Comparison of ENCODE assay signal across 8 mouse cellular contexts in the genomic region with DNA sequence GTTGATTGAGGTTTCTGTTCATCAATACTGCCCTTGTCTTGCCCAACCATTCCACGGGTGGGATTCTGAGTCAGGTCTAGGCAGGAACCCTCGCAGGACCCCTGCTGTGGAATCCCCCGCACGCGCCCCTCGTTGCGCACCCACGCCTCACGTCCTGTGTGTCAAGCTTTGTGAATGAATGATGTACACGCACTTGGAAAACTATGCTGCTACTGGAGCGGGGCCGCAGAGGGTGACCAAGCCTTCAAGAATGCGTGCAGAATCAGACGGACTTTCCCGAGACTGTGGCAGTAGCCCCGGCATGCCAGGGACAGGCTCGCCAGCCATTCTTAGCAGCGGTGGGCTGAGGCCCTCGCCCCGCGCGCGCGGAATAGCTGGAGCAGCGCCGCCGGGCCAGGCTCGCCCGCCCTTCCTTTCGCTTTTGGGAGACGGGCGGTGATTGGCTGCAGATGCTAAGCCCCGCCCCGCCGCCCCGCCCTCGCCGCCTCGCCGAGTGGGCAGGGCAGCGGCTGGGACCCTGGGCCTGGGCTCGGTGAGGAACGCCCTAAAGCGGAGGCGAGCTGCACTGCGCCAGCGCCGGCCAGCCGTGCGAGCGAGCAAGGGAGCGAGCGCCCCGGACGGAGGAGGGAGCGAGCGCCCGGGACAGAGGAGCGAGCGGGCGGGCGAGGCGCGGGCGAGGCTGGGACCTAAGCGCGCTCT. TPM values are rescaled to one million over a fixed set of nuclear protein-coding genes. Genes with fewer than 3 reads are reported as not detected.
DNase-seq lines count a peak whose midpoint lies in the region; ATAC-seq and TF ChIP-seq lines count a peak whose summit lies in the region.

No protein-coding gene starts in this region.

- H3K36me3 ChIP-seq in lung, embryonic 15.5 days = no peaks in the 10 kb centered on the region
- peaks cover 21% of the 10 kb centered on the region for H3K36me3 ChIP-seq in thymus, adult 2 months (ENCODE audit: control insufficient read depth, insufficient read depth, low read length)

- peak overlapping the region; percentile 89 for H3K4me2 ChIP-seq in lung, embryonic 15.5 days

- TF ChIP-seq CTCF in olfactory bulb, adult 2 months (IDR thresholded peaks at IDR 0.05; ENCODE audit: insufficient read depth, low read depth, low read length) = no peak
- TF ChIP-seq CTCF in thymus, adult 2 months (IDR thresholded peaks at IDR 0.05; ENCODE audit: borderline replicate concordance, control insufficient read depth, extremely low read depth, insufficient read depth, low read length, poor library complexity) = peak; percentile 48; the same call in 1 of the 2 replicates

- ATAC-seq in hematopoietic stem cell, adult 5-6 weeks (replicated peaks in 1 of 2; ENCODE audit: insufficient read depth in 1 of 2, low FRiP score in 2 of 2, low TSS enrichment in 1 of 2, low read depth in 1 of 2, poor library complexity in 2 of 2, severe bottlenecking in 2 of 2) = peak; percentile 84 to 93
- ATAC-seq in lung, embryonic 15.5 days (ENCODE audit: borderline replicate concordance, extremely low read depth, low FRiP score, low TSS enrichment) = peak; percentile 98

- H3K4me3 ChIP-seq in lung, embryonic 15.5 days = peak overlapping the region; percentile 78
- H3K4me3 ChIP-seq in olfactory bulb, adult 2 months (ENCODE audit: insufficient read depth, low read depth, low read length) = peak overlapping the region; percentile 70
- H3K4me3 ChIP-seq in thymus, adult 2 months (ENCODE audit: control insufficient read depth, insufficient read depth, low read length) = peak overlapping the region; percentile 86

- peaks cover 27% of the 10 kb centered on the region for H3K4me1 ChIP-seq in lung, embryonic 15.5 days
- 0 out of 2 replicates have a peak, but pooled peaks cover 4% of the 10 kb centered on the region for H3K4me1 ChIP-seq in olfactory bulb, adult 2 months (ENCODE audit: control insufficient read depth, insufficient read depth, low read length)
- H3K4me1 ChIP-seq in thymus, adult 2 months (replicated peaks; ENCODE audit: control insufficient read depth, insufficient read depth, low read length) = peaks cover 9% of the 10 kb centered on the region

- H3K27me3 ChIP-seq in lung, embryonic 15.5 days = no peaks in the 10 kb centered on the region
- H3K27me3 ChIP-seq in thymus, adult 2 months (ENCODE audit: control insufficient read depth, insufficient read depth, low read length) = no peaks in the 10 kb centered on the region

- H3K27ac ChIP-seq in lung, embryonic 15.5 days = peak overlapping the region; percentile 96
- peak overlapping the region; percentile 3; the same call in 1 of the 2 replicates for H3K27ac ChIP-seq in olfactory bulb, adult 2 months (ENCODE audit: insufficient read depth, low read depth, low read length)
- peak overlapping the region; percentile 89 for H3K27ac ChIP-seq in thymus, adult 2 months (ENCODE audit: control insufficient read depth, insufficient read depth, low read length)

- peak; percentile 56 for DNase-seq in MEL-GATA-1-ER (ENCODE audit: extremely low read depth, low read depth)
- DNase-seq in cerebellum, adult 8-10 months = peak; percentile 75
- DNase-seq in forelimb bud, embryonic 11.5 days (ENCODE audit: low read depth, low spot score) = peak; percentile 86
- DNase-seq in layer of hippocampus, adult 9-10 months (ENCODE audit: low spot score) = peak; percentile 74
- peak; percentile 99 for DNase-seq in thymus, adult 2 months

- WGBS in lung, embryonic 15.5 days = under 1% methylated on average over 65 of the region's 67 CpGs
- WGBS in olfactory bulb, adult 2 months = under 1% methylated on average over 67 of the region's 67 CpGs
- WGBS in thymus, adult 2 months = under 1% methylated on average over 67 of the region's 67 CpGs

- no peaks in the 10 kb centered on the region for H3K9me3 ChIP-seq in lung, embryonic 15.5 days

- TF ChIP-seq POLR2A in olfactory bulb, adult 2 months (IDR thresholded peaks at IDR 0.05; ENCODE audit: insufficient read depth, low read depth, low read length) = 0 out of 2 replicates have a peak, but pooled peaks have one; percentile 32
- peak; percentile 100 for TF ChIP-seq POLR2A in thymus, adult 2 months (IDR thresholded peaks at IDR 0.05; ENCODE audit: control insufficient read depth, extremely low read depth, insufficient read depth, low read length, poor library complexity)

- peak overlapping the region; percentile 80 for H3K9ac ChIP-seq in lung, embryonic 15.5 days

RNA-seq across cellular contexts. Expression of gene Ets1, which starts 59.6 kb away (rescaled TPM):
- 25.9 and 36.7 TPM in 2 replicates for total RNA-seq in hematopoietic stem cell, adult 5-6 weeks (2017)
- 104 and 106 TPM in 2 replicates for polyA plus RNA-seq in lung, embryonic 15.5 days (2015; fragmentation: Nextera tagmentation; extraction: Ambion mirVana)
- polyA plus RNA-seq in olfactory bulb, adult 2 months (2012; ENCODE audit: insufficient read depth, insufficient read length, low replicate concordance, missing spikeins) = 180 and 306 TPM in 2 replicates
- 272 and 400 TPM in 2 replicates for polyA plus RNA-seq in thymus, adult 2 months (2012; rRNA removed)

Comparison
In these comparisons a context has a peak if more than half of its experiments do, and no peak if none do; other contexts are left out.
1. Peak in every context shown above with its lines: DNase-seq, ATAC-seq, H3K4me3 ChIP-seq and H3K27ac ChIP-seq.
2. H3K27ac ChIP-seq: peak in every context shown above with its lines; median percentile 96 in lung, embryonic 15.5 days; 89 in thymus, adult 2 months; 3 in olfactory bulb, adult 2 months.